Mouse (Mus musculus) fibroblast of lung, adult 2 months (primary cell): ENCODE results near the gene Rph3al.

Source experiments
- DNase-seq: peaks from one replicate; pipeline ENCODE4 v3.0.0-alpha.2; 2011; ENCODE audit warnings: low read depth

Gene Rph3al

GRCm38 (mm10) chr11:75950459-75950858 lies 12.2 kb upstream of the Rph3al start:
- DNase-seq = no peak

GRCm38 (mm10) chr11:75948789-75949188 lies 10.6 kb upstream of the Rph3al start:
- no peak for DNase-seq

GRCm38 (mm10) chr11:75947223-75947622 lies 9.0 kb upstream of the Rph3al start:
- no peak for DNase-seq

GRCm38 (mm10) chr11:75945805-75946450 lies 7.7 kb upstream of the Rph3al start:
- no peak for DNase-seq

- DNase-seq = no peak
These were observed 808 bp downstream of the Rph3al start for GRCm38 (mm10) chr11:75937370-75937871.

- no peak for DNase-seq
These were observed 2.3 kb downstream of the Rph3al start for GRCm38 (mm10) chr11:75935819-75936430.

- DNase-seq = no peak
These were observed 3.8 kb downstream of the Rph3al start for GRCm38 (mm10) chr11:75934425-75934824.

GRCm38 (mm10) chr11:75933371-75933770 lies 4.9 kb downstream of the Rph3al start:
- no peak for DNase-seq

- no peak for DNase-seq
These were observed 7.1 kb downstream of the Rph3al start for GRCm38 (mm10) chr11:75930911-75931678.

- DNase-seq = no peak
These were observed 8.0 kb downstream of the Rph3al start for GRCm38 (mm10) chr11:75930208-75930607.

- DNase-seq = no peak
These were observed 10.3 kb downstream of the Rph3al start for GRCm38 (mm10) chr11:75927881-75928280.

GRCm38 (mm10) chr11:75926431-75927312 lies 11.6 kb downstream of the Rph3al start:
- DNase-seq = no peak

GRCm38 (mm10) chr11:75925801-75926200 lies 12.4 kb downstream of the Rph3al start:
- no peak for DNase-seq

- DNase-seq = no peak
These were observed 15.5 kb downstream of the Rph3al start for GRCm38 (mm10) chr11:75922741-75923140.

GRCm38 (mm10) chr11:75919139-75919538 lies 19.1 kb downstream of the Rph3al start:
- no peak for DNase-seq

GRCm38 (mm10) chr11:75917340-75917739 lies 20.9 kb downstream of the Rph3al start:
- DNase-seq = no peak

- DNase-seq = no peak
These were observed 24.3 kb downstream of the Rph3al start for GRCm38 (mm10) chr11:75913953-75914352.

- DNase-seq = peak; percentile 11
These were observed 25.1 kb downstream of the Rph3al start for GRCm38 (mm10) chr11:75912944-75913657.

- DNase-seq = no peak
These were observed 26.3 kb downstream of the Rph3al start for GRCm38 (mm10) chr11:75911962-75912361.

- no peak for DNase-seq
These were observed 28.4 kb downstream of the Rph3al start for GRCm38 (mm10) chr11:75909702-75910429.

- DNase-seq = no peak
These were observed 30.8 kb downstream of the Rph3al start for GRCm38 (mm10) chr11:75907406-75907805.
